Mouse (Mus musculus) T-cell, adult 2 months (primary cell): ENCODE measurements around the gene Tor4a.
A peak's percentile ranks its signal among the peaks of the same experiment; 100 is the strongest.

ENCODE experiments used
- DNase-seq: peaks from one replicate; pipeline ENCODE4 v3.0.0; 2022; ENCODE audit warnings: low spot score

The Tor4a gene

DNA sequence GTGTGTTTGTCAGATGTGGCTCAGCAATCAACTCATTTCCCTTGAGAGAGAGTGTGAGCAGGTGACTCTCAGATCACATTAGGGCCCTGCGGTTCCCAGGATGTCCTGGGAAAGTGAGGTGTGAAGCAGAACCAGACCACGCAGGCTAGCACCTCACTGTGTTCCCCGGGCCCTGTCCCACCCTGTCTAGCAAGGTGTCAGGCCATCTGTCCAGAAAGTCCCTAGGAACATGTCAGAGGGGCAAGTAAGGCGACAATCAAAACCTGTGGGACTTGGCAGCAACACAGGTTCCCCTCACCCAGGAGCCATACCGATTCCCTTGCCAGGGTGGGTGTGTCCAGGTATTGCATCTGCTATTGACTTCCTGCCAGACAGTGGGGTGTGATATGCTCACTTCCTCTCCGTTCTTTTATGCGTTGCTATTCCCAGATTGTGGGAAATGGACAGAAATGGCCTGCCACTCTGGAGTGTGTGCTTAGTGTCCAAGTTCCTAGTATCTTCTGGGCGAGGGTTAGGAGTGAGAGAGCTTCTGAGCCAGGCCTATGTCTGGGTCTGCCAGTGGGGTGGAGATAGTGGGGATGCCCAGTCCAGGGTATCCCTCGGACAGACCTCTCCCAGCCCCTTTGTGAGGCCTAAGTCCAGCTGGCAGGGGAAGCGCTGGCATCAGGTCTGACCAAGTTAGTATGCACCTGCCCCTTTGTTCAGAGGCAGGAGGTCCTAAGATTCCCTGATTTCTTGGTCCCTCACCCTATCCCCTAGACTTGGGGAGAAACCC is 26.2 kb downstream of the Tor4a start:
- DNase-seq: no peak

DNA sequence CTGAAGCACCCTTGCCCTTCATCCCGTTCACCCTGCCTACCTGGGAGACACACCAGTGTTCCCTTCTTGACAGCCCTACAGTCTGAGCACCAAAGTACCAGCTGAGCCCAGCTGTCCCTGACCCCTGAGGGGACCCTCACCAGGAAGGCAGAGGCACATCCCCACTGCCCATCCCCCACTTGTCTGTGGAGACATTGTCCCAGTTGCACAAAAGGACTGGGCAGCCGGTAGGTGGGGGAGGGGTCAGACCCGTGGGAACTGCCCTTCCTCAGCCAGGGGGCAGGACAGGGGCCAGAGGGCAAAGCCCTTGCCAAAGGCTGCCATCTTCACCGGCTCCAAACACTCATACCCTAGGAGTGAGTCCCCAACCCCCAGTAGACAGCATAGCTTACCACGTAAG is 26.9 kb downstream of the Tor4a start:
- DNase-seq: no peak

DNA sequence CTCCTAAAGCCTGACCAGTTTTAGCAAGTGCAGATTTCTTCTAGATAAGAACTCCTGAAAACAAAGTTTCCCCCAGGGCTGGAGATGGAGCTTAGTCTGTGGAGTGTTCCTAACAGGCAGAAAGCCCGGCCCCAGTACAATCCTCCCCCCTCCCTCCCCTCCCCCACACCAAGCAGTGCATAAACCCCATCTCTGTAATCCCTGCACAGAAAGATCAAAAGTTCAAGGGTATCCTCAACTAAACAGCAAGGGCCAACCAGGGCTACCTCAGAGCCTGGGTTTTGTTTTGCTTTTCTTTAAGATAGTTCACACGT is 28.1 kb downstream of the Tor4a start:
- DNase-seq: no peak

DNA sequence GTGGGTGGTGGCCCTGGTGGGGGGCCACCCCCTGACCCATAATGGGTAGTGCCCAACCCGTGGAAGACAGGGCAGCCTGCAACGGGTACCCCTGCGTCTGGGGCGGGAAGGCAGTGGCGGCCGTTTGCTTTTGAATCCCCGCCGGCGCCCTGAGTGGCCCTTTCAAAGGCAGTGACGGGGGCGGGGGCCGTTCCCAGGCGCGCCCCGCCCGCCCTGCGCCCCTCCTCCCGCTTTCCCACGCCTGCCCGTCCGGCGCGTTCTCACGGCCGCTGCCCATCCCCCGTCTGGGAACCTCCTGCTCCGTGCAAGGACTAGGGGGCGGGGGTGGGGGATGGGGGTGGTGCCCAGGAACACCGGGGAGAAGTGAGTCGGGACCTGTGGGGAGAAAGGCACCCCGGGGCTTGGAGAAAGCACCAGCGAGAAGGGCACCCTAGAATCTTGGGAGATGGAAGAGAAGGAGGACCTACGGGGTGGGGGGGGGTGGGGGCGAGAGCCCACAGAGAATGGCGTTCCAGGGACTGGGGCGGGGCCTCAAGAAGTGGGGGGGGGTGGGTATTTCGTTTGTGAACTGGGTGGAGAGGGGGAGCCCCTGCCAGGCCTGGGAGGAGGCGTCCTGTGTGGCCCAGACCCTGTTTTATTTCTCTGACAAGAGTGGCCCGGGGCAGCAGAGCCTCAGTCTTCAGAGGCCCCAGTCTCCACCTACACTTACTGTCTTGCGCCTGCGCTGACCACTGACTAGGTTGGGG is 28.6 kb downstream of the Tor4a start:
- no peak for DNase-seq

DNA sequence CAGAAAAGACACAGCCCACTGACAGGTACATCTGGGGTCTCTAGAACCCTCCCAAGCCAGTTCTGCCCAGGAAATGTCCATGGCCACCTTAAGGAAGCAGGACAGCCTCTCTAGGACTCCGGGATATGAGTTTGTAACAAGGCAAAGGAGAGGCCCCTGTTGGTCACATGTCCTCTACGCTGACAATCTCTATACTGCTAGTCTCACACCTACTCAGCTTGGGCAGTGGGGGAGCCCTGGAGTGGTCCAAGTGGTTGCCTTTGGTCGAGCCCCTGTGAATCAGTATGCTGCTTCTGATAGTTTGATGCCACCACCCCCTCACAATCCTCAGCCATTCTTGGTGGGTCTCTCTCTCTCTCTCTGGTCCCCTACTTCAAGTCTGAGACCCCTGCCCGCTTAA is 29.2 kb downstream of the Tor4a start:
- no peak for DNase-seq

DNA sequence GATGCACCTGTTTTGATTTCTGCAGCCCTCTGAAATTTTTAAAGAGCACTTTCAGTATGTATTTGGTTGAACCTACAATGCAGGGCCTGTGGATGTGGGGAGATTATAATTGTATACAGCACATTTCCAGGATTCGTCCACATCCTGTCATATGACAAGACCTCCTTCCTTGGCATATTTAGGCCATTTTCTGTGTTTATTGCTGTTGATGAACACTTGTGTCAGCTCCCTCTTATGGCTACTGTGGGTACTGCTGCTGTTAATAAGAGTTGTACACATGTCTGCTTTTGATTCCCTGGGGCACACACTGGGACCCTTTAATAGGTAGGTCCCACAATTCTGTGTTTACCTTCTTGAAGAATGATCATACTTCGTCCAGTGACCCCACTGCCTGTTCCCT is 39.0 kb downstream of the Tor4a start:
- peak; percentile 52 for DNase-seq

DNA sequence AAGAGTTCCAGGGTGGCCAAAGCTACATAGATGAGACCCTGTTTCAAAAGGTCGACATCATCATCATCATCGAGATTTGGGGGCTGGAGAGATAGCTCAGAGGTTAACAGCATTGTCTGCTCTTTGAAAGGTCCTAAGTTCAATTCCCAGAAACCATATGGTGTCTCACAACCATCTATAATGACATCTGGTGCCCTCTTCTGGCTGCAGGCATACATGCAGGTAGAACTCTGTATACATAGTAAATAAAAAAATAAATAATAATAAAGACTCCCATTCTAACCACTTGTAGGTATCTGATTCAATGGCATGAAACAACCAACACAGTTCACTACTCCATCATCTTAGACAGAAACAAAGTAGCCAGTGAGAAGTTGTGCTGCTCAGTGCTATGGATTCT is 39.7 kb downstream of the Tor4a start:
- DNase-seq: no peak

DNA sequence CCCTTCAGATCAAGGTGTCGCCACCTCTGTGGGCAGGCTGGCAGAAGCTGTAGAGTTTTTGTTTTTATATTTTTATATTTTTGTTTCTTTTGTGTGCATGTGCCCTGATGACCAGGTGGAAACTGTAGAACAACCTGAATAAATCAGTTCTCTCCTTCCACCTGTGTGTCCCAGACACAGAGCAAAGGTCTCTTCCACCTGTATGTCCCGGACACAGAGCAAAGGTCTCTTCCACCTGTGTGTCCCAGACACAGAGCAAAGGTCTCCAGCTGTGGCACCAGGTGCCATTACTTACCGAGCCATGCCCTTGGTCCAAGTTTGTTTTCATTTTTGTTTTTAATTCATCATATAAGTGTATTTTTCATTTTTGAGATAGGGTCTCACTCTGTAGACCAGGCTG is 40.5 kb downstream of the Tor4a start:
- DNase-seq: no peak

DNA sequence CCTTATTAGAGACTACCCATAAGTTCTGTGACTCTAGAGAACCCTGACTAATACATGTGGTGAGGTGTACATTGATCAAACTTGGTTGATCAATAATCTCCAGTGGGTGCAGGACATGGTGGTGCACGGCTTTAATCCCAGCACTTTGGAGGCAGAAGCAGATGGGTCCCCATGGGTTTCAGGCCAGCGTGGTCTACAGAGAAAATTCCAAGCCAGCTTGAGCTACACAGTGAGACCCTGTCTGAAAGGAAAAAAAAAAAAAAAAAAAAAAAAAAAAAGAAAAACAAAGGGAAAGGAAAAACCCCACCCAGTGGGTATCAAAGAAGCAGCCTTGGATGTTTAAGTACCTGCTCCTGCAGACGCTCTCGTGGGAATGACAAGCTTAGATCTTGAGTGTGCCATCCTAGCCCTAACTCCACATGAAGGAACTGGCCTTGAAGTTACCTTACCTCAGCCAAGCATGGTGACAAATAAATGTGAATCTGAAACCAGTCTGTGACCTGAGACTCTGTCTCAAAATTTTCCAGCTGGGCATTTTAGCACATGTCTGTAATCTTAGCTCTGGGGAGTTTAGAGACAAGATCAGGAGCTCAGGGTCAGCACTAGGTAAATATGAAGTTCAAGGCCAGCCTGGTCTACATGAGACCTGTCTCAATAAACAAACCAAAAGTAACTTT is 45.3 kb downstream of the Tor4a start:
- DNase-seq: no peak

DNA sequence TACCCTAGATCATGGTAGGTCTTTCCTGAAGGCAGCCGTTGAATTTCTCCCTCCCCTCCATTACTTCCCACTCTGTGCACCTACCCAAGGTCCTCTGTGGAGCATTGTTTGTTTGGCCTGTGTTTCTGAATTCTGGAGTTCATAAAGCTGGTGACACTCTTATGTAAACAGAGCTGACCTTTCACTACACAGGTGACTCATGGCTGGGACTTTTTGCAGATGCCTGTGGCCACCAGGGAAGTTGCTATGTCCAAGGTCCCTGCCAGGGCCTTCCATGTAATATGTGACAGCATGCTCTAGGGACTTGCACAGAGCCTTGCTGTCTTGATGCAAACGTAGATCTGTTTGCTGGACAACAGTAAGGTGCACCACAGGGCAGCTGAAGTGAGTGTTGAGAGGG is 47.0 kb downstream of the Tor4a start:
- no peak for DNase-seq

DNA sequence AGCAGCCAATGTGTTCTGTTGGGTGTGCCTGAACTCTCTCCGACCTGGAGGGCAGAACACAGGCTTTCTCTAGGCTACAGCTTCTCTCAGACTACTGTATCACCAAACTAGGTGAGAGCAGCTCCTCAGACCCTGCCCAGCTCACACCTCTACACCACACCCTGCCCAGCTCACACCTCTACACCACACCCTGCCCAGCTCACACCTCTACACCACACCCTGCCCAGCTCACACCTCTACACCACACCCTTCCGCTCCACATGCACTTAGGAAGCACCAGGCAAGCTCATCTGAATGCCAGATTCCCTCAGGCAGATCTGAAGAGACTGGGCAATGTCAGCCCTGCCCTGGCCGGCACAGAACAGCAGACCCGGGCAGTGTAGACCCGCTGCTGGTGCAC is 48.8 kb downstream of the Tor4a start:
- no peak for DNase-seq

DNA sequence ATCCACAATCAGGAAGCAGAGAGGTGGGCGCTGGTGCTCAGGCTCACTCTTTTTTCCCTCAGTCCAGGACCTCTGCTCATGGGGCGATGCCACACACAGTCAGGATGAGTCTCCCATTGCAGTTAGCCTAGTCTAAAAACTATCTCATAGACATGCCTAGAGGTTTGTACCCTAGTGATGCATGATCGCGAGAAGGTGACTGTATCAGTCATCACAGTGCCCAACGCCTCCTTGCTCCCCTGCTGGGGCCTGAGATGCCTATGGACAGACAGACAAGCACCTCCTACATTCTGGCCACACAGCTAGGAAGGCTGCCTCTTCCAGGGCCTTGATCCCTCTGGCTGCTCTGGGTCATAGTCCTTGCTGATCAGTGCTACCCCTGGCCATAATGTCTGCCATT is 49.3 kb downstream of the Tor4a start:
- no peak for DNase-seq

DNA sequence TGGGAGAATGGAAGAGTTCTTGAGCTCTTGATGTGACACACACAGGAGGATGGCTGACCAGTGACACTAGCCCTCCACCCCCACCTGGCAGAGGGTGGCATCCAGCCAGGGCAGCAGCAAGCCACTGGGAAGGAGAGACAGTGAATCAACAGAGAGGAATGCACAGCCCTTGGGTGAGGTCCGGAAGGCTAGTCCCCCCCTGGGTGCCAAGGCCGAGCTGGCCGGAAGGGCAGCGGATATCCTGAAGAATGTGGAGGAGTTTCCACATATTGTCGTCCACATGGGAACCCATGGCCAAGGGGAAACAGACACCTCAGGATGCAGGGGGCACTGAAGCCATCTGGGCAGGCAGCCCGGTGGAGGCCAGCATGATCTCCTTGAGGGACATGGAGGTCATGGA is 51.3 kb downstream of the Tor4a start:
- no peak for DNase-seq
